Mouse (Mus musculus): ENCODE data around the gene Olfr978. TPM values are rescaled to one million over a fixed set of nuclear protein-coding genes. Genes with fewer than 3 reads are reported as not detected.

The Olfr978 gene
- total and polyA plus RNA-seq, 3 experiments, result not detected

Other genes with a start within 250 kb of the Olfr978 start
- gene Olfr967, start 245.9 kb upstream of the Olfr978 start, total RNA-seq (2012; rRNA removed), result not detected in 2 replicates
- gene Olfr967, start 245.9 kb upstream of the Olfr978 start, polyA plus RNA-seq (2012; ENCODE audit: insufficient read depth in 1 of 2, insufficient read length in 2 of 2, low read depth in 1 of 2, low replicate concordance in 2 of 2, missing spikeins in 1 of 2), result not detected
- gene Olfr968, start 208.9 kb upstream of the Olfr978 start, total RNA-seq (2012; rRNA removed), result not detected in 2 replicates
- not detected for gene Olfr968, start 208.9 kb upstream of the Olfr978 start, polyA plus RNA-seq (2012; ENCODE audit: insufficient read depth in 1 of 2, insufficient read length in 2 of 2, low read depth in 1 of 2, low replicate concordance in 2 of 2, missing spikeins in 1 of 2)
- not detected in 2 replicates for gene Olfr969, start 201.2 kb upstream of the Olfr978 start, total RNA-seq (2012; rRNA removed)
- gene Olfr969, start 201.2 kb upstream of the Olfr978 start, polyA plus RNA-seq (2012; ENCODE audit: insufficient read depth in 1 of 2, insufficient read length in 2 of 2, low read depth in 1 of 2, low replicate concordance in 2 of 2, missing spikeins in 1 of 2), result not detected
- not detected in 2 replicates for gene Olfr970, start 183.3 kb upstream of the Olfr978 start, total RNA-seq (2012; rRNA removed)
- gene Olfr970, start 183.3 kb upstream of the Olfr978 start, polyA plus RNA-seq (2012; ENCODE audit: insufficient read depth in 1 of 2, insufficient read length in 2 of 2, low read depth in 1 of 2, low replicate concordance in 2 of 2, missing spikeins in 1 of 2), result not detected
- not detected in 2 replicates for gene Olfr971, start 155.2 kb upstream of the Olfr978 start, total RNA-seq (2012; rRNA removed)
- gene Olfr971, start 155.2 kb upstream of the Olfr978 start, polyA plus RNA-seq (2012; ENCODE audit: insufficient read depth in 1 of 2, insufficient read length in 2 of 2, low read depth in 1 of 2, low replicate concordance in 2 of 2, missing spikeins in 1 of 2), result not detected
- gene Olfr972, start 125.7 kb upstream of the Olfr978 start, total RNA-seq (2012; rRNA removed), result not detected in 2 replicates
- gene Olfr972, start 125.7 kb upstream of the Olfr978 start, polyA plus RNA-seq (2012; ENCODE audit: insufficient read depth in 1 of 2, insufficient read length in 2 of 2, low read depth in 1 of 2, low replicate concordance in 2 of 2, missing spikeins in 1 of 2), result not detected
- not detected in 2 replicates for gene Olfr229, start 84.8 kb upstream of the Olfr978 start, total RNA-seq (2012; rRNA removed)
- gene Olfr229, start 84.8 kb upstream of the Olfr978 start, polyA plus RNA-seq (2012; ENCODE audit: insufficient read depth in 1 of 2, insufficient read length in 2 of 2, low read depth in 1 of 2, low replicate concordance in 2 of 2, missing spikeins in 1 of 2), result not detected
- not detected in 2 replicates for gene Olfr974, start 54.6 kb upstream of the Olfr978 start, total RNA-seq (2012; rRNA removed)
- not detected for gene Olfr974, start 54.6 kb upstream of the Olfr978 start, polyA plus RNA-seq (2012; ENCODE audit: insufficient read depth in 1 of 2, insufficient read length in 2 of 2, low read depth in 1 of 2, low replicate concordance in 2 of 2, missing spikeins in 1 of 2)
- not detected in 2 replicates for gene Olfr975, start 40.1 kb upstream of the Olfr978 start, total RNA-seq (2012; rRNA removed)
- not detected for gene Olfr975, start 40.1 kb upstream of the Olfr978 start, polyA plus RNA-seq (2012; ENCODE audit: insufficient read depth in 1 of 2, insufficient read length in 2 of 2, low read depth in 1 of 2, low replicate concordance in 2 of 2, missing spikeins in 1 of 2)
- gene Olfr976, start 31.0 kb upstream of the Olfr978 start, total RNA-seq (2012; rRNA removed), result not detected in 2 replicates
- not detected for gene Olfr976, start 31.0 kb upstream of the Olfr978 start, polyA plus RNA-seq (2012; ENCODE audit: insufficient read depth in 1 of 2, insufficient read length in 2 of 2, low read depth in 1 of 2, low replicate concordance in 2 of 2, missing spikeins in 1 of 2)
- gene Olfr979, start 11.4 kb downstream of the Olfr978 start, total RNA-seq (2012; rRNA removed), result not detected in 2 replicates
- gene Olfr979, start 11.4 kb downstream of the Olfr978 start, polyA plus RNA-seq (2012; ENCODE audit: insufficient read depth in 1 of 2, insufficient read length in 2 of 2, low read depth in 1 of 2, low replicate concordance in 2 of 2, missing spikeins in 1 of 2), result not detected
- not detected in 2 replicates for gene Olfr980, start 17.5 kb downstream of the Olfr978 start, total RNA-seq (2012; rRNA removed)
- gene Olfr980, start 17.5 kb downstream of the Olfr978 start, polyA plus RNA-seq (2012; ENCODE audit: insufficient read depth in 1 of 2, insufficient read length in 2 of 2, low read depth in 1 of 2, low replicate concordance in 2 of 2, missing spikeins in 1 of 2), result not detected
- not detected in 2 replicates for gene Olfr981, start 29.4 kb downstream of the Olfr978 start, total RNA-seq (2012; rRNA removed)
- gene Olfr981, start 29.4 kb downstream of the Olfr978 start, polyA plus RNA-seq (2012; ENCODE audit: insufficient read depth in 1 of 2, insufficient read length in 2 of 2, low read depth in 1 of 2, low replicate concordance in 2 of 2, missing spikeins in 1 of 2), result not detected
- not detected in 2 replicates for gene Olfr982, start 81.7 kb downstream of the Olfr978 start, total RNA-seq (2012; rRNA removed)
- gene Olfr982, start 81.7 kb downstream of the Olfr978 start, polyA plus RNA-seq (2012; ENCODE audit: insufficient read depth in 1 of 2, insufficient read length in 2 of 2, low read depth in 1 of 2, low replicate concordance in 2 of 2, missing spikeins in 1 of 2), result under 1 TPM in 1 of 2 experiments, not detected in 1; 0.04 TPM
- gene Olfr983, start 101.5 kb downstream of the Olfr978 start, total RNA-seq (2012; rRNA removed), result not detected in 2 replicates
- not detected for gene Olfr983, start 101.5 kb downstream of the Olfr978 start, polyA plus RNA-seq (2012; ENCODE audit: insufficient read depth in 1 of 2, insufficient read length in 2 of 2, low read depth in 1 of 2, low replicate concordance in 2 of 2, missing spikeins in 1 of 2)
- gene Olfr984, start 122.1 kb downstream of the Olfr978 start, total RNA-seq (2012; rRNA removed), result not detected in 2 replicates
- gene Olfr984, start 122.1 kb downstream of the Olfr978 start, polyA plus RNA-seq (2012; ENCODE audit: insufficient read depth in 1 of 2, insufficient read length in 2 of 2, low read depth in 1 of 2, low replicate concordance in 2 of 2, missing spikeins in 1 of 2), result not detected
- not detected in 2 replicates for gene Olfr985, start 138.1 kb downstream of the Olfr978 start, total RNA-seq (2012; rRNA removed)
- not detected for gene Olfr985, start 138.1 kb downstream of the Olfr978 start, polyA plus RNA-seq (2012; ENCODE audit: insufficient read depth in 1 of 2, insufficient read length in 2 of 2, low read depth in 1 of 2, low replicate concordance in 2 of 2, missing spikeins in 1 of 2)
- gene Tmem225, start 156.0 kb downstream of the Olfr978 start, total RNA-seq (2012; rRNA removed), result not detected in 2 replicates
- gene Tmem225, start 156.0 kb downstream of the Olfr978 start, polyA plus RNA-seq (2012; ENCODE audit: insufficient read depth in 1 of 2, insufficient read length in 2 of 2, low read depth in 1 of 2, low replicate concordance in 2 of 2, missing spikeins in 1 of 2), result not detected
- not detected in 2 replicates for gene Olfr986, start 188.8 kb downstream of the Olfr978 start, total RNA-seq (2012; rRNA removed)
- not detected for gene Olfr986, start 188.8 kb downstream of the Olfr978 start, polyA plus RNA-seq (2012; ENCODE audit: insufficient read depth in 1 of 2, insufficient read length in 2 of 2, low read depth in 1 of 2, low replicate concordance in 2 of 2, missing spikeins in 1 of 2)
- 1.9 and 2.7 TPM in 2 replicates for gene Zfp202, start 200.2 kb downstream of the Olfr978 start, total RNA-seq (2012; rRNA removed)
- gene Zfp202, start 200.2 kb downstream of the Olfr978 start, polyA plus RNA-seq (2012; ENCODE audit: insufficient read depth in 1 of 2, insufficient read length in 2 of 2, low read depth in 1 of 2, low replicate concordance in 2 of 2, missing spikeins in 1 of 2), result 1 to 10 TPM in 1 of 2 experiments, not detected in 1; 2.8 TPM

All from MEL (cell line).